Mouse (Mus musculus) embryonic facial prominence, embryonic 11.5 days (tissue): Measurements from ENCODE around the gene Jam3. TPM values are rescaled to one million over a fixed set of nuclear protein-coding genes. Genes with fewer than 3 reads are reported as not detected.

Experiments used
- ATAC-seq: fragments of 200-750 bp; cut with Nextera tagmentation; replicated peaks from 2 replicates; pipeline ENCODE4 v1.8.0; 2017; ENCODE audit warnings: low read depth; ENCODE audit not compliant: insufficient number of reproducible peaks, low FRiP score, low TSS enrichment
- DNase-seq: peaks from one replicate; pipeline ENCODE4 v3.0.0-alpha.2; 2015; ENCODE audit warnings: low spot score
- H3K27ac ChIP-seq: fragments of 300-500 bp; sonication (generic); replicated peaks from 2 replicates; pipeline ENCODE4 v1.5.1; 2014; ENCODE audit warnings: mild to moderate bottlenecking, low read depth, low read length, control low read depth
- H3K27me3 ChIP-seq: fragments of 300-500 bp; sonication (generic); 2 replicates; pipeline ENCODE4 v1.6.1; 2014; ENCODE audit warnings: mild to moderate bottlenecking, low read length, moderate library complexity, mixed read lengths; ENCODE audit not compliant: control insufficient read depth, insufficient read depth
- H3K36me3 ChIP-seq: fragments of 300-500 bp; sonication (generic); replicated peaks from 2 replicates; pipeline ENCODE4 v1.6.1; 2014; ENCODE audit warnings: low read depth, mild to moderate bottlenecking, low read length, moderate library complexity, mixed read lengths; ENCODE audit not compliant: control insufficient read depth, insufficient read depth
- H3K4me1 ChIP-seq: fragments of 300-500 bp; sonication (generic); 2 replicates; pipeline ENCODE4 v1.6.1; 2014; ENCODE audit warnings: low read length, mixed read lengths; ENCODE audit not compliant: control insufficient read depth, insufficient read depth
- H3K4me2 ChIP-seq: fragments of 300-500 bp; sonication (generic); 2 replicates; pipeline ENCODE4 v1.6.1; 2014; ENCODE audit warnings: low read depth, mild to moderate bottlenecking, control low read depth, low read length, moderate library complexity
- H3K4me3 ChIP-seq: fragments of 300-500 bp; sonication (generic); 2 replicates; pipeline ENCODE4 v1.5.1; 2014; ENCODE audit warnings: low read depth, low read length, control low read depth
- H3K9ac ChIP-seq: fragments of 300-500 bp; sonication (generic); replicated peaks from 2 replicates; pipeline ENCODE4 v1.6.1; 2014; ENCODE audit warnings: mild to moderate bottlenecking, control low read depth, low read length
- H3K9me3 ChIP-seq: fragments of 300-500 bp; sonication (generic); replicated peaks from 2 replicates; pipeline ENCODE4 v1.6.1; 2016; ENCODE audit warnings: mild to moderate bottlenecking, low read length, inconsistent platforms, mixed read lengths; ENCODE audit not compliant: control insufficient read depth
- WGBS: fragments of 180-500 bp; shearing (Covaris S2); extraction: QIAGEN DNeasy Blood & Tissue Kit; methylation state at CpG from one replicate; pipeline ENCODE4 v1.1.7; 2014; 5-methylcytosine and 5-hydroxymethylcytosine counted together
- polyA plus RNA-seq: library from polyadenylated mRNA; unstranded; fragments of >200 nt; fragmentation: Nextera tagmentation; extraction: Ambion mirVana; gene quantifications from 2 replicates; pipeline ENCODE4 v1.2.1, GENCODE M21; 2014

The Jam3 gene
- polyA plus RNA-seq, 1 experiment from 2014 or later = 124 TPM

DNA sequence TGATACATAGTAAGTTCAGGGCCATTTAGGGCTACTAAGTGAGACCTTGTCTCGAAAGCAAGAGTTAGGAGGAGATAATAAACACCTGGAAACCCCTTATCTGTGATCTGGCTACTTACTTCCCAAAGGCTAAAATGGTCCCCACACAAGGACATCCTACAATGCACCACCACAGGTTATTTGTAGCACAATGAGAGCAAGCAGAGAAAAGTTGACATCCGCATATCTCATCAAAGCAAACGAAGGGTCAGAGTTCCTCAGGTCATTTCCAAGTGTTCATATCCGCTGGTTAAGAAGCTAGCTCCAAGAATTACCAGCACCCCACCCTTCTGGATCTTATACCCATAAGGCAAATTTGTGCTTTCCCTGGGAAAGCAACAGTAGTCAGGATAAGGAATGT, 46.8 kb downstream of the Jam3 start:
- Histone ChIP-seq H3K9me3 (no peaks in the 10 kb centered on the region), H3K4me2 (no peak overlapping the region), H3K27ac (no peak overlapping the region), H3K27me3 (no peaks in the 10 kb centered on the region), H3K36me3 (no peaks in the 10 kb centered on the region; the same call in none of the 2 replicates), H3K4me1 (no peaks in the 10 kb centered on the region), H3K9ac (no peak overlapping the region), H3K4me3 (no peak overlapping the region)
- DNase-seq (no peak), ATAC-seq (no peak)
- WGBS = 91% methylated on average over 4 of the region's 4 CpGs

- Histone ChIP-seq H3K9ac (no peak overlapping the region), H3K4me1 (no peaks in the 10 kb centered on the region), H3K4me2 (no peak overlapping the region), H3K27me3 (no peaks in the 10 kb centered on the region), H3K4me3 (no peak overlapping the region), H3K27ac (no peak overlapping the region), H3K9me3 (no peaks in the 10 kb centered on the region), H3K36me3 (no peaks in the 10 kb centered on the region; the same call in none of the 2 replicates)
- 76% methylated on average over 1 of the region's 1 CpGs for WGBS
- DNase-seq (peak; percentile 69), ATAC-seq (no peak)
Observed at GRCm38 (mm10) chr9:27106081-27106480, 49.1 kb downstream of the Jam3 start.

DNA sequence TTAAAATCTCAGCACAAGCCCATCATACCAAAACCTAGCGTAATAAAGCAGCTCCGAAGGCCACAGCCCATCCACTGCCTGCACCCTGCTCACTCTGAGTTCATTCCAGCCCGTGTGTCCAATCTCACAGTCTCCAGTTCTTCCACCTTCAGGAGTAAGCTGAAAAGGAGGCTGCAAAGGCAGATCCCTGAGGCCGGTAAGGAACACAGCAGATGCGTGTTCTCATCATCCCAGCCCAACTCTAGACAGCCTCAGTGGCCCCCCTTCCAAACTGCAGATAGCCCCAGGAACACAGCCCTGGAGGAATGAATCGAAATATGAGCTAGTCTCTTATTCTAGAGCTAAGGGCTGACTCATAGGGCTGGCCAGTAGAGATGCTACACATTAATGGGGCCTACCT, 53.8 kb downstream of the Jam3 start:
- Histone ChIP-seq H3K4me3 (no peak overlapping the region), H3K9ac (no peak overlapping the region), H3K4me2 (no peak overlapping the region), H3K36me3 (peaks cover 7% of the 10 kb centered on the region), H3K9me3 (no peaks in the 10 kb centered on the region), H3K27ac (no peak overlapping the region), H3K4me1 (no peaks in the 10 kb centered on the region), H3K27me3 (no peaks in the 10 kb centered on the region)
- WGBS = 88% methylated on average over 6 of the region's 6 CpGs
- DNase-seq (no peak), ATAC-seq (no peak)

GRCm38 (mm10) chr9:27099474-27099873, 55.7 kb downstream of the Jam3 start:
- ATAC-seq = no peak
- no peak overlapping the region for H3K27ac ChIP-seq
- no peak for DNase-seq
- H3K4me3 ChIP-seq = no peak overlapping the region
- no peak overlapping the region for H3K4me2 ChIP-seq
- no peak overlapping the region for H3K9ac ChIP-seq
- no peaks in the 10 kb centered on the region for H3K27me3 ChIP-seq
- H3K9me3 ChIP-seq = no peaks in the 10 kb centered on the region
- peaks cover 7% of the 10 kb centered on the region for H3K36me3 ChIP-seq
- WGBS = 87% methylated on average over 4 of the region's 4 CpGs
- no peaks in the 10 kb centered on the region for H3K4me1 ChIP-seq

DNA sequence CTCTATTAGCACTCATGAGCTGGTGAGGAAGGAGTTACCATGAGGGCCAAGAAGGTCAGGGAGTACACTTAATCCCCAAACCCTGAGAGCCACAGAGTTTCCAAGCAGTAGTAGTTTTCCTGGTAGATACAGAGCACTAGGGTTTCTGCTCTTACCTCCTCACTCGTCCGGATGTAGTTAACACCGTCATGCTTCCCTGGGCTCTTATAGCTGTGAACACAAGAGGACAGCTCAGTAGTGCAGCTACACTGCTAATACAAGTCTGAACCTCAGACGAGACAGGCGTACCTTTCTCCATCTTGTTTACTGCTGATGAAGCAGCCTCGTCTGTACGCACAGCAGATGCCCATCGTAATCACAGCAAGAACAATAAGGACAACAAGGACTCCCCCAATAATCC, 56.7 kb downstream of the Jam3 start:
- 79% methylated on average over 8 of the region's 8 CpGs for WGBS
- no peak overlapping the region for H3K4me2 ChIP-seq
- DNase-seq (no peak), ATAC-seq (no peak)
- no peak overlapping the region for H3K9ac ChIP-seq
- no peaks in the 10 kb centered on the region for H3K27me3 ChIP-seq
- peaks cover 7% of the 10 kb centered on the region for H3K36me3 ChIP-seq
- H3K9me3 ChIP-seq = no peaks in the 10 kb centered on the region
- H3K27ac ChIP-seq = no peak overlapping the region
- H3K4me3 ChIP-seq = no peak overlapping the region
- no peaks in the 10 kb centered on the region for H3K4me1 ChIP-seq

DNA sequence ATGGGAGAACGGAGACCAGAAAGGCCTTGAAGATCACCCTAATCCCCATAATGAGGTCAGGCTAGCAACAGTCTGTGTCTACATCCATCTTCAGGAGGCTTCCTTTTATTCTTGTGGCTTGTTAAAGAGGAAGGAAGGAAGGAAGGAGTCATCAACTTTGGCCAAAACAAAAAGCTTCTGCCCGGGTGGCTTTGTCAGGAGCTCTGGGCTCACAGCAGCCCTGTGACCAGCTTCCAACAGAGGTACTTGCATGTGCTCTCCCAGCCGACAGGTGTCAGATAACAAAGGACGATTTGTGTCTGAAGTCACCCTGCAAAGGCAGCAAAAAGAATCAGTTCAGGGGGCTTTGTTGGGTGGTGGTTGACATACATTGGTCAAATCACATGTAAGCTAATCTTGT, 57.1 kb downstream of the Jam3 start:
- H3K9ac ChIP-seq = no peak overlapping the region
- DNase-seq = no peak
- H3K9me3 ChIP-seq = no peaks in the 10 kb centered on the region
- 35% methylated on average over 4 of the region's 4 CpGs for WGBS
- H3K4me3 ChIP-seq = no peak overlapping the region
- H3K36me3 ChIP-seq = peaks cover 7% of the 10 kb centered on the region
- H3K4me1 ChIP-seq = no peaks in the 10 kb centered on the region
- ATAC-seq = no peak
- no peaks in the 10 kb centered on the region for H3K27me3 ChIP-seq
- H3K4me2 ChIP-seq = no peak overlapping the region
- no peak overlapping the region for H3K27ac ChIP-seq

DNA sequence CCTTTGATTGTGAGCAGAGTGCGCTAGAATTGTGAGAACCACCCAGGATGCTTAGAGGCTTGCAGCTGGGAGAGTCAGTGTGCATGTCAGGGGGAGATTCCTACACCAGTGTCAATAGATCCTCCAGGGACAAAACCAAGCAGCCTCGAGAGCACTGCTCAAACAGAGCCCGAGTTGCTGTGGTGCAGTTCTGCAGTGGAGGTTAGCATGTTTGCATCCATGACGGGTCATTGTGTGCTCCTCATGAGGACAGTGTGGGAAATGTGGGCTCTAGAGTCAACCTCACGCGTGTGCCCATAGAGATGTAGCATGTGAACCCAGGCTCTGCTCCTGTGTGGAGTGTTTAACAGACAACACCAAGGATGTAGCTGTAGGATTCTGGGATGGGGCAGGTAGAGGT, 62.3 kb downstream of the Jam3 start:
- no peaks in the 10 kb centered on the region for H3K4me1 ChIP-seq
- no peaks in the 10 kb centered on the region for H3K27me3 ChIP-seq
- no peak overlapping the region for H3K27ac ChIP-seq
- H3K4me2 ChIP-seq = no peak overlapping the region
- H3K9me3 ChIP-seq = no peaks in the 10 kb centered on the region
- no peak overlapping the region for H3K9ac ChIP-seq
- H3K4me3 ChIP-seq = no peak overlapping the region
- peaks cover 6% of the 10 kb centered on the region for H3K36me3 ChIP-seq
- ATAC-seq (no peak), DNase-seq (no peak)
- WGBS = 91% methylated on average over 6 of the region's 6 CpGs

DNA sequence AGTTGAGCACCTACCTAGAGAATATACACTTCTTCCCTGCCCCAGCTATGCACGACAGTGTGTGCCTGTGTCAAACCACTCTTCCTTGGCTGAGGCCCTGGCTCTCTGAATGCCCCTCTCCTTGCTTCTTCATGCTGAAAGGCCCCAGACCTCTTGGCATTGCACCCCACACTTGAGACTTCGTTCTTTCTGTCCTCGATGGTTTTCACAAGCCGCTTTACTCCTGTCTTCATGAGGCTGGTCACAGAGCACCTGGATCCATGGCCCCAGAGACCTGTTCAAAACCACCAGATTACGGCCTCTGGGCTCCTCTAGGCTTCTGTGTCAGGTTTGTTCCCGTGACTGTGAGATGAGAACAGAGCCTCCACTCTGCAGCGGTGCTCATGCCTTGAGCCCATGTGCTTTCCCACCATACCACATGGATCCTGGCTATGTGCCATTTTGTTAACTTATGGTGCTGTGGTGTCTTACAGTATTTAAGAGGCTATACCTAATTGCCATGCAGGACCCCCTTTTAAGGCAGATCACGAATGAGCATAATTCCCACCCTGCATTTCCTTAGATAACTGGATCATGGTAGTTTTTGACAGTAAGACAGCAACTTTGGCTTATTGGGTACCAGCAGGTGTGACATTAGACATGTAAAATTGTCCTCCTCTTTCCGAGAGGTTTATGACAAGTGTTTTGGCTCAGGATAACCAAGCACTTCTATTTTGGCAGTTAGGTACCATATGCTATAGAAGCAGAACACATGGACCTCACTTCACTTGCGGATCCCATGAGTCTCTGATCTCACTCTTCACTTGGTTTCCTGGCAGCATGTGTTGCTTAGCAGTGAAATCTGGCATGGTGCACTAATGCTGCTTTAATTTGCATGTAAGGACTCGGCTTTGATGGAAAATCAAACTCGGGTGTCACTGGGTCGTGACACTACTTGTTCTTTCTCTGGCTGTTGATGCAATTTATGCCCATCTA, 64.1 kb downstream of the Jam3 start:
- DNase-seq (no peak), ATAC-seq (no peak)
- Histone ChIP-seq H3K9me3 (no peaks in the 10 kb centered on the region), H3K4me3 (no peak overlapping the region), H3K27ac (no peak overlapping the region), H3K27me3 (no peaks in the 10 kb centered on the region), H3K4me2 (no peak overlapping the region), H3K4me1 (no peaks in the 10 kb centered on the region), H3K9ac (no peak overlapping the region), H3K36me3 (peaks cover 6% of the 10 kb centered on the region)
- WGBS = 92% methylated on average over 13 of the region's 13 CpGs
